Mouse (Mus musculus) cerebellum, adult 8-10 months (tissue): ENCODE results near the gene Anapc13.

Experiments used
- DNase-seq: peaks from one replicate; pipeline ENCODE4 v3.0.0; 2022

The Anapc13 gene

DNA sequence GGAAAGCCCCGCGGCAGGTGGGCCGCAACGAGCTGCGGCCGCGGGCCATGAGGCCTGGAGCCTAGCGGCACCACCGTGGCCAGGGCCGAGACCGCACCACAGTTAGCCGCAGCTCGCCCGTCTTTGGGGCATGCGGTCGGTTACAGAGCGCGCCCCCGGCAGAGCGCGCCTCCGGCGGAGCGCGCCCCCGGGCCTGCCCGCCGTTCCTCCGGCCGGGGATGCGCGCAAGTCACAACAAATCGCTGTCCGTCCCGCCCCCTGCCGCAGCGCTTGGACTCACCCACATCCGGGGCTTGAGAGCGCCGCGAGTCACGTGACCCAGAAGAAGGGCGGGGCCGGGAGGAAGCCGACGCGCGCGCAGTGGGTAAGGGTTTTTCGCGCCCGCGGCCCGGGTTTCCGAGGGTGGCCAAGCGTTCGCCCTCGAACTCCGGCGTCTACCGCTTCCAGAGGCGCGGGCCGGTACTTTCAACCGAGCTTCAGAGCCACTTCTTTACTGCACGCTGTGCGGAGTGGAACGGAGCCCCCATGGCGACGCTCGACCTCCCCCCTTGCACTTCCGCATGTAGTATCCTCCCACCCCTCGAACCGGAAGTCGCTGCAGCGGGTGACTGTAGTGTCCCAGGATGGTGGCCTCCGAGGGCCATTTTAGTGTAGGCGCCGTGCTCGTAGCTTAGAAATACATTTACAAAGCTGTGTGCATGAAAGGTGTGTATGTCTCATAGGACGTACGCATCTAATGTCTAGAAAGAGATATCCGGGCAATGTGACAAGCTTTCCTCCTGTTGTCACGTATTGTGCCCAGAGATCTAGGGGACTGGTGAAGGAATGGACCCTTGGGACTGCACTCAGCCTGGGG, at the start of gene Anapc13, which contains the start of gene Cep63:
Gene Anapc13 (plus strand): TSS at position 314 of the 856 bp plus-strand sequence.
Gene Cep63 (minus strand): TSS at position 552 of the 856 bp plus-strand sequence.
- peak; percentile 99 for DNase-seq

DNA sequence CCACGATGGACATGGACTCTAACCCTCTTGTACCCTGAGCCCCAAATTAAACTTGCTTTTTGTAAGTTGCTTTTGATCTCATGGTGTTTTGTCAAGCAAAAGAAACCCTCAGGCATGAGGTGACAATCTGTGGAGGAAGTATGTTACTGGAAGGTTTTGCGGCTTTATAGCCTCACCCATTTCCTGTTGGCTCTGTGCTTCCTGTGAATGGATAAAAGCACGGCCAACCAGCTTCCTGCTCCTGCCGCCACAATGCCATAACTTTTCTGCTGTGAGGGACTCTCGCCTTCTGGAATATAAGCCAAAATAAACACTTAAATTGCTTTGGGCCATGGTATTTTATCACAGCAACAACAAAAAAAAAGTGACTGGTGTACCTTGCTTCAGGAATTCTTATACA, 48.6 kb upstream of the Anapc13 start:
- DNase-seq, result no peak

GRCm38 (mm10) chr9:102581921-102582469, 44.1 kb upstream of the Anapc13 start:
- DNase-seq, result no peak

DNA sequence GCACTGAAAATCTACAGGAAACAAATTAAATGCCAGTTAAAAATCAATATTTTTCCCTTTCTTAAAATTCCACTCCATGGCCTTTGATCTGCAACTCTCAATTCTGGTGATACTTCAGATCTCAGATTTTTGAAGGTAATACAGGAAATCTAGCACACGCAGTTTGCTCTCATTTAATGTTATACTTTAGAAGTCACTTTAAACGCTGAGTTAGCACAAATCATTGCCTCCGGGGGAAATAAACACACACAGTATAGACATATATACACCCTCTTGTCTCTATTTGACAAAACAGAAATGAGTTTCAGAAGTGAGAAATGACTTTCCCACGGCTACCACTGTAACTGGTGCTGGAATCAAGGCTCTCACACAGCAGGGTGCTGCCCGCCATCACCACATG, 38.7 kb upstream of the Anapc13 start:
- no peak for DNase-seq

DNA sequence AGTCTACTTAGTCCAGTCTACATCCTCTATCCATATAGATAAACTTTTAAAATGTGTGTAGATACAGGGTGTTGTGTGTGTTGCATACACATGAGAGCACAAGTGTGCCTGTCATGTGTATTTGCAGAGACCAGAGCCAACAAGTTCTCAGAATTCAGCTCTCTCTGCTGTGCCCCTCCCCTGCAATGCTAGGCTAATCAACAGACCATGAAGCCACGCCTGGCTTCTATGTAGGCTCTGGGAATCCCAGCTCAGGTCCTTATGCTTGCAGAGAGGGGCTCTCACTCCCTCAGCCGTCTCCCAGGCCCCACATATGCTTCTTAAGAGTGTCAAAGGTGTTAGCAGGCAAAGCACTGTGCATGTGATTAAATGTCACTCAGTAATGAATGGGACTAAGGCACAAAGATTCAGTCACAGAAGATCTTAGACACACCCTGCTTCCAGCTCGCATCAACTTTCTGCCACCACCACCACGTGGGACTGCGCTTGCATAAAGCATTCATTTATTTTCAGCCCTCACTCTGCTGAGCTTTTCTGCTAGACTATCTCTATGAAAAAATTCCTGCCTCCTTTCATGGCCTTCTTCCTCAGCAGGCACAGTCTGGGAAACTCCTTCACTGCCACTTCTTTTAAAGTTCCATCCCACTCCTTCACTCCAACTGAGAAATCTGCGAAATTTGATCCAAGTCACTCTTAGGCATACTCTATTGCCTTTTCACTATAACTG, 31.3 kb upstream of the Anapc13 start:
- no peak for DNase-seq

GRCm38 (mm10) chr9:102595662-102596436, 30.2 kb upstream of the Anapc13 start:
- no peak for DNase-seq

DNA sequence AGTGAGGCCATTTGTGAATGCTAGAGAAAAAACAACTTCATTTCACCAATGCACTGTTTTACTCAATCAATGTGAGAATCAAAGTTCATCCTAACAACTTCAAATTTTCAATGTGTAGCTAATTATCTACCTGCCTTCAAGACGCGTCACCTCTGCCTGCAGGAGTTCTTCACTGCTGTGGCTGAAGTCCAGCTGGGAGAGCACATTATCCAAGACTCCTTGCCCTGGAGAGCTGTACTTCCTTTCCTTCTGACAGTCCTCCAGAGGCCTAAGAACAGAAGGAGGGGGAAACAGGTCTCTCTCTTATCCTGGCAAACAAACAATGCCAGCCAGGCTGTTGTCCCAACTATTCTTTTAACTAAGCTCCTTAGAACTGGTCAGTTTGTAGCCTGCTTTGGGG, 24.9 kb upstream of the Anapc13 start:
- no peak for DNase-seq

DNA sequence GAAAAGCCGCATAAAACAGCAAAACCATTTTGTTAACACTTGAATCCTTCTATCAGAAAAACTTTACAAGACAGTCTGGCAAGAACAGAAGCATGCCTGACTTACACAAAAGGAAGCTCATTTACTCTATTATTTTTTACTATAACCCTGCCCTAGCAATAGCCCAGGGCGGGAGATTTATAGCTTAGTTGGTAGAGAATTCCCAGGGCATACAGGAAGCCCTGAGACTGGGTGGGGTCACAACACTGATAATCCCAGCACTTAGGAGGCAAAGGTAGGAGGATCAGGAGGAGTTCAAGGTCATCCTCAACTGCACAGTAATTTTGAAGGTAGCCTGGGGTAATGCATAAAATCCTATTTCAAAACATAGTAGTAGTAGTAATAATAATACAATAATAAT, 24.4 kb upstream of the Anapc13 start:
- DNase-seq, result no peak

- DNase-seq, result no peak
Measured at GRCm38 (mm10) chr9:102605162-102605561, 20.9 kb upstream of the Anapc13 start.

DNA sequence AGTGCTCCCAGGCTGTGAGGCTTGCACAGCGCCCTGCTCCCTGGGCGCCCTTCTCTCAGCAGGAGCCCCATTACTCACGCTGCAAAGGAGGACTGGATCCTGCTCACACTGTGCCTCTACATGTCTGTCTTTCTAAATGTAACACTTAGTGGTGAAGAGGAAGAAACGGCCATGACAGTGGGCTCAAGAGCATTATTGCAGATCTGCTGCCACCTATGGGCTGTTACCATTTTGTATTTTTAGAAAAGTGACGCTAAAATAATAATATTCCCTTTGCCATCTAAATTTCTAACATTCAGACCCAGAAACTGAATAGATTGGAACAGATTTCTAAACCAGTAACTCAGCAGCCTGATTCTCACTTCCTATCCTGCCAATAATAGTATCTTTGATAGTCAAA, 18.6 kb upstream of the Anapc13 start:
- DNase-seq, result no peak

- no peak for DNase-seq
Measured at GRCm38 (mm10) chr9:102609221-102609620, 16.9 kb upstream of the Anapc13 start.

DNA sequence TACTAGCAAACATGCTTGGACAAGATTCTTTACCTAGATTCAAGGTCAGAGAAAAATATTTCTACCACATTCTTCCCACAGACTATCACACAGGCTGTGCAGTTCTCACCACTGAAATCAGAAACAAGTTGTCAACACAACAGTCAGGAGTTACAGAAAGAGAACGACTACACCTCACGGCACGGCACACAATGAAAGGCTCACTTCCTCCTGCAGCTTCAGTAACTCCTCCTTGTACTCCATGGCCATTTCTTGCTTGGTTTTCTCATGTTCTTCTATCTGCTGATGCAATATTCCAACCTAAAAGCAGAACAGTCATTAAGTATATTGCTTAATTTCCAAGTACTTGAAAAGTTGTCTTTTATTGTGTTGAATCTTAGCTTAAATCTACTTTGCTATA, 11.0 kb upstream of the Anapc13 start:
- DNase-seq, result no peak

- DNase-seq, result no peak
Measured at GRCm38 (mm10) chr9:102616267-102616666, 9.8 kb upstream of the Anapc13 start.

DNA sequence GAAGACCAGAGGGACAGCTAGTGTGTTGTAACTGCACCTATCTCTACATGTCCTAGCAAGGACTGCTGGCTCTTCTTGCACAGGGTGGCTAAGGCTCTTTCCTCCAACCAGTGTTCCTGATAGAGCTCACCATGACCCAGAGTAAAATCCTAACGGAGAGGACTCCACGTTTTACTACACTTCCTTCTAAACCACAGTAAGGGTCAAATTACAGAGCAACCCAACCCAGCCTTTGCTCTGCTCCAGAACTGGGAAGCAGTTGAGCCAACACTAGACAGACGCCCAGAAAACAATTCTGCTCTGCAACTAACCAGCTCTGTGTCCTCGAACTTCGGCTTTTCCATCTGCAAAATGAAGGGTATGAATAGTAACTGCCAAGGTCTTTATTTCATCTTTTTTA, 4.7 kb upstream of the Anapc13 start:
- DNase-seq, result no peak

DNA sequence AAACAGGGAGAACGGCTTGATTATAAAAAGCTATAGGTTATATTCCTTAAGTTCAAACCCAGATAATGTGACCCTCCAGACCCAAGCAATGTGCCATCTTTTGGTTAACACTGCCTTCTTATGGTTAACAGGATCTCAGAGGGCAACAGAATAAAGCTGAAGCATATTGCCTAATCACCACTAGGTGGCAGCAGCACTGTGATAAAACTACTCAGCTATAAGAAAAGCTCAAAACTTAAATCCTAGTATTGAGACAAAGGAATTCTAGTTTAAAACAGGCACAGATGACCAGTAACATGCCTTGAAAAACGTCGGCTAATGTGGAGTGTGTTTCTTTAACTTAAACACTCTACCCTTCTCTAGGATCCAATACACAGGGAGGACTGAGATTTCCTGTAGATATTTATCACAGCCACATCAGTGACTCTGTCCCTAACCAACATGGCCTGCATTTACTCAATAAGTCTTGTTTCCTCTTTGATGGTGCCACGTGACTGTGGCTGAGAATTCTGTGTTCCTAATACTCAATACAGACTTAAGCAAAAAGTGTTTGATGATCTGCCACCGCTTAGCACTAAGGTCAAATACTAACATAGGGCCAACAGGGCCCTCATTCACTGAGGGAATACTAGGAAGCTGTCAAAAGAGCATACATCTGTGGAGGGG, 3.8 kb upstream of the Anapc13 start:
- DNase-seq, result peak; percentile 43

GRCm38 (mm10) chr9:102622876-102623275, 3.2 kb upstream of the Anapc13 start:
- no peak for DNase-seq

DNA sequence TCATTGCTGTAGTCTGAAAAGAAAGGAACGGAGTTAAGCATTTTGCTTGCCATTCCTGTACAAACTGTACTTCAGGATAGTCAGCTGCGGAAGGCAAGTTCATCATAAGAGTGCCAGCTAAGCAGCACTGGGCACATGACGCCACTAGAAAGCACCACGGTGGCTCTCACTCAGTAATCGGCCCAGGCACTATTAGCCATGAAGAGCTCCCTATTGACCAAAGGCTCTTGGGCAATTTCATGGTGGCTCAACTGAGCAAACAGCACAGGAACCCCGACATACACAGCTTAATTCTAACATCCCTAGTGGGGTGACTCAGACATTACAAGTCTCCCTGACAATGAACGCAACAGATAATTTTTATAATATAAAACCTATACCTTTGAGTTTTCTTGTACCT, 2.5 kb upstream of the Anapc13 start:
- no peak for DNase-seq

DNA sequence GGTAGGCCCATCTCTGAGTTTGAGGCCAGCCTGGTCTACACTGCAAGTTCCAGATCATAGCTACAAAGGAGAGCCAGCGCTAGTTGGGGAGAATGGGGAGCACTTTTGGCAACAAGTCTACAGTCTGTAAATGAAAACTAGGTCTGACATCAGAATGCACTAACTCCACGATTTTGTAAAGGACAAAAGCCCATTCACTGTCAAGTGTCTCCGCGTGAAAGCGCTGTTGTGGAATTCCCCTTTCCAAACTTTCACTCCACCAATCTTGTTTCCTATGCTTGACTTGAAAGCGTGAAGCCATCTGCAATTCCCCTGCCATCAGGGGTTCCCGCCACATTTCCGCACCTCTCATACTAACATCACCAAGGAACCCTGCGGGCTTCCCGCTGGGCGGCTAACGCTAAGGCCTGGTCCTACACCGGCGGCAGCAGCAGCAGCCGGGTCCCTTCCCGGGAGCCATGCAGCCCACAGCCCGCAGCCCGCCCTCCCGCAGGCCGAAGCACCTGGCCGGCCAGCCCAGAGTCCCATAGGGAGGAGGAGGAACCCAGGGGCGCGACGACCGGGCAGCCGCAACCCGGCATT, 604 bp upstream of the Anapc13 start:
- no peak for DNase-seq

- DNase-seq, result no peak
Measured at GRCm38 (mm10) chr9:102626839-102627225, 736 bp downstream of the Anapc13 start.

GRCm38 (mm10) chr9:102627442-102627841, 1.3 kb downstream of the Anapc13 start:
- DNase-seq, result peak; percentile 31

- no peak for DNase-seq
Measured at GRCm38 (mm10) chr9:102629052-102629451, 3.0 kb downstream of the Anapc13 start.

DNA sequence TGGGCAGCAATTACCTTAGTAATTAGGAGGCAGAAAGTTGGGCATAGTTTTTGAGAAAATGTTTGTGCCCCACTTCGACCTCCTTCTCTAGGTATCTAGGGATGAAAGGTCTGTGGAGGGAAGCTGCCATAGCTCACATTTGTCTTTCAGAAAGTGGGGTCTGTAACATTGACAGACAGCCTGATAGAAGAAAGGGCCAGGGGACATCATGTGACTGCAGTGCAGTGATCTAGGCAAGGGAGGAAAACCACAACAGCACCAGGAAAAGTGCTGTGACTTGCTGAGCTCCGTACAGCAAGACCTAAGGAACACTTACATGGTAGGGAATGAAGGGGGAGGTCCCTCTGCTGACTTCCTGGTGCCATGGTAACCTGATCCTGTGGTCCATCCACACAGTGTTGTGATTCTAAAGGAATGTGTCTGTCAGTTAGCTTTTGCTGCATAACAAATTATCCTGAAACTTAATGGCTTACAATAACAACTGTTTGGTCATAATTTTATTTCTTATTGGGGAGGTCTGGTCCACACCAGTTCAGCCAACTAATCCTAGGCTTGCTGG, 5.6 kb downstream of the Anapc13 start:
- no peak for DNase-seq
